Mouse (Mus musculus): ENCODE measurements around the gene Vipr1.

- TF ChIP-seq CTCF (IDR thresholded peaks at IDR 0.05; ENCODE audit: low read depth, low read length) = no peak
- no peak for TF ChIP-seq POLR2A (IDR thresholded peaks at IDR 0.05; ENCODE audit: extremely low read depth, insufficient read depth, low read length)
These were observed 38.7 kb downstream of the Vipr1 start for GRCm38 (mm10) chr9:121681191-121681590.

Data from liver, adult 2 months (tissue).